Mouse (Mus musculus) neutrophil, adult 65 days (primary cell): ENCODE data around the gene Pxmp2. TPM values are rescaled to one million over a fixed set of nuclear protein-coding genes. Genes with fewer than 3 reads are reported as not detected.

Experiments
- total RNA-seq: library from RNA; stranded (reverse); gene quantifications from 2 replicates; pipeline ENCODE4 v1.2.4, GENCODE M21; 2023

Gene Pxmp2
- 1.2 and 3.0 TPM in 2 replicates for total RNA-seq

GRCm38 (mm10) chr5:110285770-110286445, at the start of gene Pxmp2, which contains the start of gene Pole:
TSS of gene Pxmp2 (minus strand) at chr5:110286186.
TSS of gene Pole (plus strand) at chr5:110286306.

GRCm38 (mm10) chr5:110269141-110270101, 16.6 kb downstream of the Pxmp2 start, which contains the start of gene Pgam5:
TSS of gene Pgam5 (minus strand) at chr5:110269913.

GRCm38 (mm10) chr5:110230780-110231461, 55.1 kb downstream of the Pxmp2 start, which contains the start of gene Ankle2:
TSS of gene Ankle2 (plus strand) at chr5:110231004.

Other genes starting within 250 kb of the Pxmp2 start
- gene Gm17655, start 213.7 kb downstream of the Pxmp2 start, total RNA-seq, result 3.3 and 7.6 TPM in 2 replicates
- gene Gm35315, start 191.8 kb downstream of the Pxmp2 start, total RNA-seq, result not detected in 2 replicates
- gene Plcxd1, start 186.2 kb downstream of the Pxmp2 start, total RNA-seq, result not detected in 2 replicates
- gene Gtpbp6, start 178.0 kb downstream of the Pxmp2 start, total RNA-seq, result 30.5 and 43.3 TPM in 2 replicates
- 2.6 and 2.7 TPM in 2 replicates for gene Zfp605, start 176.1 kb downstream of the Pxmp2 start, total RNA-seq
- 66.0 and 90.4 TPM in 2 replicates for gene Chfr, start 150.3 kb downstream of the Pxmp2 start, total RNA-seq
- gene Golga3, start 109.5 kb downstream of the Pxmp2 start, total RNA-seq, result 22.3 and 27.2 TPM in 2 replicates
- gene Ankle2, start 55.2 kb downstream of the Pxmp2 start, total RNA-seq, result 52.5 and 58.4 TPM in 2 replicates
- gene Pgam5, start 16.3 kb downstream of the Pxmp2 start, total RNA-seq, result 11.3 and 13.7 TPM in 2 replicates
- gene Pole, start 120 bp upstream of the Pxmp2 start, total RNA-seq, result 21.3 and 27.8 TPM in 2 replicates
- not detected in 2 replicates for gene P2rx2, start 57.0 kb upstream of the Pxmp2 start, total RNA-seq
- gene Lrcol1, start 58.5 kb upstream of the Pxmp2 start, total RNA-seq, result not detected in 2 replicates
- 115 and 169 TPM in 2 replicates for gene Fbrsl1, start 162.3 kb upstream of the Pxmp2 start, total RNA-seq